Comparison of ENCODE assay signal across 26 mouse cellular contexts in genomic region chr1:169313241-169313640, GRCm38 (mm10).
DNase-seq lines count a peak whose midpoint lies in the region; ATAC-seq and TF ChIP-seq lines count a peak whose summit lies in the region.
"Had no signal": no experiment of that assay in that cellular context is flagged by ENCODE, and none has a peak within 500 bp of the region (broad histone marks: within the 10 kb centered on the region; RNA-seq: fewer than 3 reads in every experiment).

No protein-coding gene starts in this region.

- no peaks in the 10 kb centered on the region for H3K36me3 ChIP-seq in forebrain, embryonic 13.5 days (ENCODE audit: poor library complexity, severe bottlenecking)
- no peaks in the 10 kb centered on the region for H3K36me3 ChIP-seq in forebrain, embryonic 11.5 days (ENCODE audit: control insufficient read depth, insufficient read depth, low read length)
- no peaks in the 10 kb centered on the region for H3K36me3 ChIP-seq in forebrain, embryonic 14.5 days (ENCODE audit: control insufficient read depth, insufficient read depth, low read length)
- no peaks in the 10 kb centered on the region for H3K36me3 ChIP-seq in forebrain, postnatal 0 days (ENCODE audit: insufficient read depth)
- no peaks in the 10 kb centered on the region for H3K36me3 ChIP-seq in heart, embryonic 11.5 days (ENCODE audit: control insufficient read depth, insufficient read depth, low read length)
- no peaks in the 10 kb centered on the region for H3K36me3 ChIP-seq in midbrain, postnatal 0 days (ENCODE audit: insufficient read depth, low read length)
- H3K36me3 ChIP-seq: embryonic facial prominence, embryonic 12.5 days; embryonic facial prominence, embryonic 15.5 days; heart, embryonic 12.5 days; heart, embryonic 15.5 days; hindbrain, embryonic 10.5 days; kidney, embryonic 15.5 days had no signal

- peak overlapping the region; percentile 31; the same call in 1 of the 2 replicates for H3K27ac ChIP-seq in forebrain, embryonic 13.5 days
- no peak overlapping the region for H3K27ac ChIP-seq in forebrain, embryonic 11.5 days (ENCODE audit: low read depth, low read length)
- H3K27ac ChIP-seq in forebrain, embryonic 14.5 days (ENCODE audit: low read depth, low read length) = peak overlapping the region; percentile 14; the same call in 1 of the 2 replicates
- no peak overlapping the region for H3K27ac ChIP-seq in forebrain, postnatal 0 days (ENCODE audit: low read depth, low read length)
- no peak overlapping the region for H3K27ac ChIP-seq in heart, embryonic 11.5 days (ENCODE audit: low read depth, low read length)
- H3K27ac ChIP-seq in midbrain, postnatal 0 days (ENCODE audit: low read depth, low read length) = no peak overlapping the region
- H3K27ac ChIP-seq: embryonic facial prominence, embryonic 12.5 days; embryonic facial prominence, embryonic 15.5 days; heart, embryonic 15.5 days; hindbrain, embryonic 10.5 days; hindbrain, embryonic 14.5 days; kidney, embryonic 15.5 days had no signal

- H3K4me3 ChIP-seq in forebrain, embryonic 13.5 days = no peak overlapping the region
- no peak overlapping the region for H3K4me3 ChIP-seq in forebrain, embryonic 11.5 days (ENCODE audit: low read depth, low read length)
- H3K4me3 ChIP-seq in forebrain, embryonic 14.5 days (ENCODE audit: low read depth, low read length) = no peak overlapping the region
- no peak overlapping the region for H3K4me3 ChIP-seq in forebrain, postnatal 0 days (ENCODE audit: low read depth, low read length)
- H3K4me3 ChIP-seq in heart, embryonic 11.5 days (ENCODE audit: low read depth, low read length) = no peak overlapping the region
- no peak overlapping the region for H3K4me3 ChIP-seq in midbrain, postnatal 0 days (ENCODE audit: low read depth, low read length)
- H3K4me3 ChIP-seq: embryonic facial prominence, embryonic 12.5 days; embryonic facial prominence, embryonic 15.5 days; heart, embryonic 12.5 days; heart, embryonic 15.5 days; hindbrain, embryonic 10.5 days; kidney, embryonic 15.5 days had no signal

- peaks cover 6% of the 10 kb centered on the region for H3K4me1 ChIP-seq in forebrain, embryonic 13.5 days
- no peaks in the 10 kb centered on the region for H3K4me1 ChIP-seq in forebrain, embryonic 11.5 days (replicated peaks; ENCODE audit: control insufficient read depth, insufficient read depth, low read length)
- H3K4me1 ChIP-seq in forebrain, embryonic 14.5 days (ENCODE audit: control insufficient read depth, insufficient read depth, low read length) = peaks cover 2% of the 10 kb centered on the region; the same call in 1 of the 2 replicates
- 0 out of 2 replicates have a peak, but pooled peaks cover 3% of the 10 kb centered on the region for H3K4me1 ChIP-seq in forebrain, postnatal 0 days (ENCODE audit: insufficient read depth)
- H3K4me1 ChIP-seq in heart, embryonic 11.5 days (ENCODE audit: control insufficient read depth, insufficient read depth, low read length) = no peaks in the 10 kb centered on the region
- H3K4me1 ChIP-seq in midbrain, postnatal 0 days (ENCODE audit: insufficient read depth, low read length) = no peaks in the 10 kb centered on the region
- H3K4me1 ChIP-seq: embryonic facial prominence, embryonic 12.5 days; heart, embryonic 12.5 days; heart, embryonic 15.5 days; hindbrain, embryonic 10.5 days; kidney, embryonic 15.5 days had no signal

- H3K9me3 ChIP-seq in forebrain, embryonic 13.5 days (replicated peaks) = no peaks in the 10 kb centered on the region
- H3K9me3 ChIP-seq in forebrain, embryonic 11.5 days (ENCODE audit: control insufficient read depth, low read length) = no peaks in the 10 kb centered on the region
- H3K9me3 ChIP-seq in forebrain, embryonic 14.5 days (replicated peaks; ENCODE audit: control insufficient read depth, low read length) = no peaks in the 10 kb centered on the region
- H3K9me3 ChIP-seq in forebrain, postnatal 0 days (ENCODE audit: low read length) = no peaks in the 10 kb centered on the region
- no peaks in the 10 kb centered on the region for H3K9me3 ChIP-seq in heart, embryonic 11.5 days (replicated peaks; ENCODE audit: control insufficient read depth, low read length)
- no peaks in the 10 kb centered on the region for H3K9me3 ChIP-seq in midbrain, postnatal 0 days (ENCODE audit: low read length)
- H3K9me3 ChIP-seq: embryonic facial prominence, embryonic 12.5 days; embryonic facial prominence, embryonic 15.5 days; heart, embryonic 12.5 days; heart, embryonic 15.5 days; hindbrain, embryonic 10.5 days; kidney, embryonic 15.5 days had no signal

- peak; percentile 17 to 18 for DNase-seq in cerebellum, postnatal 10 days
- DNase-seq in cerebellum, adult 8-10 months = no peak
- DNase-seq in forebrain, embryonic 11.5 days (ENCODE audit: low spot score) = no peak
- peak; percentile 59 for DNase-seq in forebrain, embryonic 14.5 days (ENCODE audit: low spot score)
- peak; percentile 31 for DNase-seq in forebrain, postnatal 0 days
- DNase-seq in midbrain, postnatal 0 days (ENCODE audit: low spot score) = no peak
- DNase-seq: adrenal gland, postnatal 10 days; adrenal gland, postnatal 36 days; cerebellum, adult 2 months; cerebellum, postnatal 25 days; gastrocnemius, postnatal 10 days; heart, adult 11 months; heart, postnatal 10 days; heart, postnatal 36 days; kidney, adult 8-10 months had no signal

- ATAC-seq in forebrain, embryonic 13.5 days = peak; percentile 48; the same call in 1 of the 2 replicates
- no peak for ATAC-seq in forebrain, embryonic 11.5 days (replicated peaks; ENCODE audit: low FRiP score)
- peak; percentile 37; the same call in 1 of the 2 replicates for ATAC-seq in forebrain, embryonic 14.5 days
- ATAC-seq in forebrain, postnatal 0 days = no peak
- ATAC-seq in heart, embryonic 11.5 days (replicated peaks; ENCODE audit: insufficient number of reproducible peaks, low FRiP score, low TSS enrichment) = no peak
- ATAC-seq in midbrain, postnatal 0 days (ENCODE audit: low FRiP score) = no peak
- ATAC-seq: activated CD4-positive, CD25-positive, alpha-beta regulatory T cell, adult 4 months; intestine, postnatal 0 days had no signal

- H3K4me2 ChIP-seq in forebrain, embryonic 13.5 days = no peak overlapping the region
- no peak overlapping the region for H3K4me2 ChIP-seq in forebrain, embryonic 11.5 days (ENCODE audit: low read depth, low read length, severe bottlenecking)
- no peak overlapping the region for H3K4me2 ChIP-seq in forebrain, embryonic 14.5 days (ENCODE audit: low read length)
- H3K4me2 ChIP-seq in forebrain, postnatal 0 days (ENCODE audit: low read depth) = no peak overlapping the region
- no peak overlapping the region for H3K4me2 ChIP-seq in heart, embryonic 11.5 days
- H3K4me2 ChIP-seq in midbrain, postnatal 0 days (ENCODE audit: low read depth, low read length, poor library complexity, severe bottlenecking) = no peak overlapping the region
- H3K4me2 ChIP-seq: embryonic facial prominence, embryonic 12.5 days; embryonic facial prominence, embryonic 15.5 days; heart, embryonic 12.5 days; heart, embryonic 15.5 days; hindbrain, embryonic 14.5 days; kidney, embryonic 15.5 days had no signal

- TF ChIP-seq CTCF in forebrain, postnatal 0 days (IDR thresholded peaks at IDR 0.05; ENCODE audit: low read depth) = no peak
- no peak for TF ChIP-seq CTCF in midbrain, postnatal 0 days (IDR thresholded peaks at IDR 0.05)

- no peaks in the 10 kb centered on the region for H3K27me3 ChIP-seq in forebrain, embryonic 13.5 days
- no peaks in the 10 kb centered on the region for H3K27me3 ChIP-seq in forebrain, embryonic 11.5 days (ENCODE audit: control insufficient read depth, insufficient read depth, low read length)
- H3K27me3 ChIP-seq in forebrain, embryonic 14.5 days (replicated peaks; ENCODE audit: control insufficient read depth, insufficient read depth, low read length) = no peaks in the 10 kb centered on the region
- no peaks in the 10 kb centered on the region for H3K27me3 ChIP-seq in forebrain, postnatal 0 days (ENCODE audit: insufficient read depth, low read length)
- no peaks in the 10 kb centered on the region for H3K27me3 ChIP-seq in heart, embryonic 11.5 days (ENCODE audit: control insufficient read depth, insufficient read depth, low read length)
- no peaks in the 10 kb centered on the region for H3K27me3 ChIP-seq in midbrain, postnatal 0 days (ENCODE audit: insufficient read depth, low read length)
- H3K27me3 ChIP-seq: embryonic facial prominence, embryonic 12.5 days; embryonic facial prominence, embryonic 15.5 days; heart, embryonic 12.5 days; heart, embryonic 15.5 days; kidney, embryonic 15.5 days had no signal

- WGBS in forebrain, embryonic 13.5 days = 48% methylated on average over 8 of the region's 8 CpGs
- WGBS in forebrain, embryonic 11.5 days = 85% methylated on average over 8 of the region's 8 CpGs
- WGBS in forebrain, embryonic 14.5 days = 40% methylated on average over 8 of the region's 8 CpGs
- WGBS in forebrain, postnatal 0 days = 34% methylated on average over 8 of the region's 8 CpGs
- WGBS in heart, embryonic 11.5 days (ENCODE audit: insufficient replicate concordance) = 77% methylated on average over 8 of the region's 8 CpGs
- 60% methylated on average over 8 of the region's 8 CpGs for WGBS in midbrain, postnatal 0 days

- H3K9ac ChIP-seq in forebrain, embryonic 13.5 days = no peak overlapping the region
- H3K9ac ChIP-seq in forebrain, embryonic 11.5 days (ENCODE audit: low read length) = no peak overlapping the region
- no peak overlapping the region for H3K9ac ChIP-seq in forebrain, embryonic 14.5 days (ENCODE audit: low read length)
- no peak overlapping the region for H3K9ac ChIP-seq in forebrain, postnatal 0 days
- no peak overlapping the region for H3K9ac ChIP-seq in heart, embryonic 11.5 days (ENCODE audit: low read depth, low read length)
- H3K9ac ChIP-seq in midbrain, postnatal 0 days (replicated peaks; ENCODE audit: low read length, poor library complexity, severe bottlenecking) = no peak overlapping the region
- H3K9ac ChIP-seq: embryonic facial prominence, embryonic 12.5 days; embryonic facial prominence, embryonic 15.5 days; heart, embryonic 12.5 days; heart, embryonic 15.5 days; hindbrain, embryonic 14.5 days; kidney, embryonic 15.5 days had no signal

Comparison
In these comparisons a context has a peak if more than half of its experiments do, and no peak if none do; other contexts are left out.
1. DNase-seq: peak in cerebellum, postnatal 10 days (2 of 2), forebrain, embryonic 14.5 days (single experiment) and forebrain, postnatal 0 days (single experiment); none in cerebellum, adult 8-10 months (single experiment), forebrain, embryonic 11.5 days (single experiment) and midbrain, postnatal 0 days (single experiment).
2. ATAC-seq: peak in forebrain, embryonic 13.5 days (single experiment) and forebrain, embryonic 14.5 days (single experiment); none in forebrain, embryonic 11.5 days (single experiment), forebrain, postnatal 0 days (single experiment), heart, embryonic 11.5 days (single experiment) and midbrain, postnatal 0 days (single experiment).
3. H3K27ac ChIP-seq: peak in forebrain, embryonic 13.5 days (single experiment) and forebrain, embryonic 14.5 days (single experiment); none in forebrain, embryonic 11.5 days (single experiment), forebrain, postnatal 0 days (single experiment), heart, embryonic 11.5 days (single experiment) and midbrain, postnatal 0 days (single experiment).